Mouse (Mus musculus): ENCODE data around the gene Ccl27a.
"Not testable (repeated sequence)": the region's sequence is repeated elsewhere in the genome, so short reads cannot be mapped to it uniquely, and the experiment has no call there.

Gene Ccl27a

DNA sequence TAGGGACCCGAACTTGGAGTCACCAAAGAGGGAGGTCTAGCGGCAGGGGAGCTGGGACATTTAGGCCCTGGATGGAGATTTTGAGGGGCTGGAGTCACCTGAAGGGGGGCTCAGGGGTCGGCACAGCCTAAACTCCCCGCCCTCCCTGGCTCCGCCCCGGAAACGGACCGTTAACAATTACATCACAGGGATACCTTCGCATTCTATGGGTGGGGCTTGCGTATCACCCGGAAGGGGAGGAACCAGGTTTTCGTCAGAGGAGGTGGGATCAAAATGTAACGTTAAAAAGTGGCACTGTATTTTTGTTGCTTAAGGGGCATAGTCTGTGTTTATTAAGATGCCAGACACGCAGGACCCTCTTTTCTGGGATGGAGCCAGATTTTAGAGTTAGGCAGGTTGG, at the start of gene Ccl27a:
Ccl27a (minus strand) TSS at position 246 of the 400 bp plus-strand sequence.
- peak; percentile 89 for DNase-seq (ENCODE audit: low spot score)

- not testable (repeated sequence) for DNase-seq (ENCODE audit: low spot score)
Observed at GRCm38 (mm10) chr4:41783197-41783596, 9.2 kb upstream of the Ccl27a start.

DNA sequence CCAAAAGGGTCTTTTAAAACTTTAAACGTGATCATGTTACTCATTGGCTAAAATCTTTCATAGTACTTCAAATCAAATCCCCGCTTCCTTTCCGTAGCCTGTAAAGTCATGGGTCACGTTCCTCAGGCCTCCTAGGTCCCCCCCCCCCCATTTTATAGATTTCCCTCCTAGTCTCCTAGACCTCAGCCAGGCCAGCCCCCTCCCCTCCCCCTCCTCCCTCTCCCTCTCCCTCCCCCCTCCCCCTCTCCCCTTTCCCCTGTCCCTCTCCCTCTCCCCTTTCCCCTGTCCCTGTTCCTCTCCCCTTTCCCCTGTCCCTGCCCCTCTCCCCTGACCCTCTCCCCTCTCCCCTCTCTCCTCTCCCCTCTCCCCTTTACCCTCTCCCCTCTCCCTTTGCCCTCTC, 8.7 kb upstream of the Ccl27a start:
- DNase-seq (ENCODE audit: low spot score), result not testable (repeated sequence)

- not testable (repeated sequence) for DNase-seq (ENCODE audit: low spot score)
Observed at GRCm38 (mm10) chr4:41781748-41782485, 7.9 kb upstream of the Ccl27a start.

- DNase-seq (ENCODE audit: low spot score), result not testable (repeated sequence)
Observed at GRCm38 (mm10) chr4:41781271-41781670, 7.2 kb upstream of the Ccl27a start.

- not testable (repeated sequence) for DNase-seq (ENCODE audit: low spot score)
Observed at GRCm38 (mm10) chr4:41775840-41776239, 1.8 kb upstream of the Ccl27a start.

- not testable (repeated sequence) for DNase-seq (ENCODE audit: low spot score)
Observed at GRCm38 (mm10) chr4:41774506-41774905, 459 bp upstream of the Ccl27a start.

DNA sequence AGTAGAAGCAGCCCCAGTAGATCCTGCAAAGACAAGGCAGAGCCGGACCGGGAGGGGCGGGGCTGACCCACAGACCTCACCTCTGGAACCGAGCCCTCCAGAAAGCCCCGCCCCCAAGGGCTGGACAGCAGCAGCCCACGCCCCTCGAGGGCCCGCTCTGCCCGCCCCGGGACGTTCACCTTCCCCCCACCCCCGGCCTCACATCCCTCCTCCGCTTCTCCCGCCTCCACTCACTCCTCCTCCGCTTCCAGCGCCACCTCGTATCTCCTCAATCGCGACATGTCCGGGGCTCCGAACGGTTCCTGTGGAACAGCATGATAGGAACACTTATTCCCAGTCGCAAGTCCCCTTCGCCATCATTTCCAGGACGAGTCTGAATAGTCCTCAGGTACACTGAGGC, 545 bp downstream of the Ccl27a start:
- peak; percentile 76 for DNase-seq (ENCODE audit: low spot score)

DNA sequence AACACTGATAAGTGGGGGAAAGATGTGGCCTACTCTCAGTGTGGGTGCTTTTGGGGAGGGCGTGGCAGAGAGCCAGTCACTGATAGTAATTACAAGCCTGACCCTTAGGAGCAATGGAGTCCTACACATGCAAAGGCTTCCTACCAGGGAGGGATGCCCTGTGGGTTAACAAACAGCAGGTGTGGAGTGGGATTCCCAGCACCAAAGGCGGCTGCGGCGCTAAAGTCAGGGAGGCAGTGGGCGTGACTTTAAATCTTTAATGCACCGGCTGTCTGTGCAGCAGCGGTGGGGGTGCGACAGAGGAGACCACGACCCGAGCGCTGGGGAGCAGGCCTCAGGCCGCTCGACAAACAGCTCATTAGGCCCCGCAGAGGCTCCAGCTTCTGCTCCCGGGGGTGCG, 1.1 kb downstream of the Ccl27a start:
- not testable (repeated sequence) for DNase-seq (ENCODE audit: low spot score)

DNA sequence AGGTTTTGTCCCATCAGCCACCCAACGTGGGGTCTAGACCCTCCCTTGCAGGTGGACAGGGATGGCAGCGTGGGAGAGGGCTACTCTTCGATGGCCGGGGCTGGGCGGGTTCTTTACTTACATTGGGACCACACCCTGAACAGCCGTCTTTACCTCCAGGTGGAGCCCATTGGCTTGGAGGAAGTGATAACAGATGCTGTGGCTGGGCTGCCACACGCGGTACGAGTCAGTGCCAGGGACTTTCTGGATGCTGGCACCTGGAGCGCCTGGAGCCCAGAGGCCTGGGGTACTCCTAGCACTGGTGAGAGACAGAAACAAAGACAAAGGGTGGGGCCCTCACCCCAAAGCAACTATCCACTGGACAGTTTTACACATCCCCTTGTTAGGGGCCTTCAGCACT, 6.7 kb downstream of the Ccl27a start:
- not testable (repeated sequence) for DNase-seq (ENCODE audit: low spot score)

DNA sequence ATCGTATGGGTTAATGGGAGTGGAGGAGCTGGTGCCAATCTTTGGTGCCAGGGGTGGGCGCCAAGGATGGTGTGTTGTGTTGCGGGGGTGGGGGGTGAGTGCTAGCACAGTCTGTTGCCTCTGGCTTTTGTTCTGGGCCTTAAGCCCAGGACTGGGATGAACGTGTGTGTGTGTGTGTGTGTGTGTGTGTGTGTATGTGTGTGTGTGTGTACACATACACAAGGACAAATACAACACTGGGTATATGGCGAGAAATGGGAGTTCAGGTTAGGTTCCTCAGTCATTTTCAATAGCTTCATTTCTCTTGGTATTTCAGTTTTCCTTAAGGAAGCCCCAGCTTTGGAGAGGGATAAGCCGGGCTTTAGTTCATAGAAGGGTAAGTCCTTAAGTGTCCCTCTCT, 10.9 kb downstream of the Ccl27a start:
- DNase-seq (ENCODE audit: low spot score), result not testable (repeated sequence)

DNA sequence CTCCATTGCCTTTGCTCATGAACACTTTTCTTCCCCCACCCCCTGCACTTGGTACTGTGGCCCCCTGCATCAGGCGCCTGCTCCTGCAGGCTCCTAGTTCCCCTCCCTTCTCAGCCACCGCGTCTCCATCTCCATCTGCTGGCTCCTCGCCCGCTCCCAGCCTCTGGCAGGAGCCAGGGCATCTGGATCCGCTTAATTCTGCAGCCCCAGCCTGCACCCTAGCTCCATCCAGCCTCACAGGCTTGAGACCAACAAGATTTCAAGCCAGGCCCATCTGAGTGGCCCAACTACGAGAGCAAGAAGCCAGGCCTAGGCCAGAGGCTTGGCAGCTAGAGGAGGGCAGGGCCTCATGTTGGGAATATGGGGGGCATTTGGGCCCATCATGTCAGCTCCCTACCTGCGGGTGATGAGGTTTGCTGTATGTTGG, 11.3 kb downstream of the Ccl27a start:
- peak; percentile 31 for DNase-seq (ENCODE audit: low spot score)

DNA sequence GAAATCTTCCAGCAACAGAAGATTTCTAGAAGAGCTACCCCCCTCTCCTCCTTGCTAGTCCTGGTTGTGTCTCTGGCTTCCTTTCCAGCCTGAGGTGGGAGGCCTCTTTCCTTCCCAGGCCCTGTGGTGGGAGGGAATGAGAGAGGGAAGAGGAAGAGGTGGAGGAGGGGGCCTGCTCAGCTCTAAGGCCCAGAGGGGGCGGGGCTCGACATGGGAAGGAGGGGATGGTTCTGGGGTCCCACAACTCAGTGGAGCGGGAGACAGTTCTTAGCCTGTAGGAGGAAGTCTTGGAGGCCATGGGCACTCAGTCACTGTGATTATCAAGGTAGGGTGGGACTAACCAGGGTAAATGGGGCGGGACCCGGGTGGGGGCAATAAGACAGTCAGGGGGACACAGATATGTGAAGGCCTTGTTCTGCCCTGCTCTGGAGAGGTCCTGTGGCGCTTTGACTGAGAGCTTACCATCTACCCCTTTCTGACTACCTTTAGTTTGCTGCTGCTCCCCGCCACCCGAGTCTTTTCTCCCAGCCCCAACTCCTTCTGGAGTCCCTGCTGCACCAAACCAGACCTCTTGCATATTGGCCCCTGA, 11.9 kb downstream of the Ccl27a start:
- no peak for DNase-seq (ENCODE audit: low spot score)

GRCm38 (mm10) chr4:41761680-41762079, 12.4 kb downstream of the Ccl27a start:
- no peak for DNase-seq (ENCODE audit: low spot score)

DNA sequence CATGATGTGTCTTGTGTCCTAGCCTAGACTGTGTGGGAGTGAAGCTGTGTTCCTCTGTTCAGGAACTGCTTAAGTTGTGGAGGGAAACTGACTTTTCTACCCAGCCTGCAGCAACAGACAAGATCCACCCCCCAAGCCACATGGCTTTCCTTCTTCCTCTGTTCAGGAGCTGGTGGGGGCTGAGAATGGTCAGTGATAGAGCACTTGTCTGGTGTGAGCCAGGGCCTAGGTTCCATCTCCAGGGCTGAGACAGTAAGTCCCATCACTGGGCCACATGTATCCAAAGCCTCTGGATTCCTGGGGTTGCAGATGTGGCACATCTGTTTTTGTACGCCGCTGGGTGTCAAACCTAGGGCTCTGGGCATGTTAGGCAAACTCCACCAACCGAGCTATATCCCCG, 13.1 kb downstream of the Ccl27a start:
- DNase-seq (ENCODE audit: low spot score), result no peak

GRCm38 (mm10) chr4:41760288-41760721, 13.7 kb downstream of the Ccl27a start:
- DNase-seq (ENCODE audit: low spot score), result peak; percentile 96

DNA sequence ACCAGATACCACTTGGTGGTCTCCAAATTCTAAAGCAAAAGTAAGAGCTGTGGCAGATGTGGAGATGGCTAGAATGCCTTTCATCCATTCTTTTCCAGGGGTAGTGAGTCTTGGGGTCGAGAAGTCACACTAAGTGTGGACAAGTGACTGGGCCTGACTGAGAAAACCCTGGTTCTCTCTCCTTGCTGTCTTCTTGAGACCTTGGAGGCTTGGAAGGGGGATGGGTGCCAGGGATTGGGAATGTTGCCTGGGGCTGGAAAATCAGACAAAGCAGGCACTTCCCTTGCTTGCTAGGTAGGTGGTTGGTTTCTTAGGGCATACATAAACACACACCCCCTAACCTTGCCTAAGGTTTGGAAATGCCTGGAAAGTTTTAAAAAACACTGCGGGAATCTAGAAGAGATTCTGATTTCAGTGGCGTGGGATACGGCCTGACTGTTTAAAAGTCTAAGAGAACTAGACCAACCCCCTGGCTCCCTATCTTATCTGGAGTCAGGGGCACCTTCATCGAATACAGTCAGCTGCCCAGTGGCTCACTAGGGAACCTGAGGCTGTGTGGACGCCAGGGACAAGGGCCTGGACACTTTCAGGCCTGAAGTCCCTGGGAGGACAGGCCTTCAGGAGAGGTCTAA, 14.3 kb downstream of the Ccl27a start:
- DNase-seq (ENCODE audit: low spot score), result no peak

- DNase-seq (ENCODE audit: low spot score), result no peak
Observed at GRCm38 (mm10) chr4:41759206-41759605, 14.8 kb downstream of the Ccl27a start.

- no peak for DNase-seq (ENCODE audit: low spot score)
Observed at GRCm38 (mm10) chr4:41758701-41759100, 15.3 kb downstream of the Ccl27a start.

GRCm38 (mm10) chr4:41758021-41758420, 16.0 kb downstream of the Ccl27a start:
- no peak for DNase-seq (ENCODE audit: low spot score)

DNA sequence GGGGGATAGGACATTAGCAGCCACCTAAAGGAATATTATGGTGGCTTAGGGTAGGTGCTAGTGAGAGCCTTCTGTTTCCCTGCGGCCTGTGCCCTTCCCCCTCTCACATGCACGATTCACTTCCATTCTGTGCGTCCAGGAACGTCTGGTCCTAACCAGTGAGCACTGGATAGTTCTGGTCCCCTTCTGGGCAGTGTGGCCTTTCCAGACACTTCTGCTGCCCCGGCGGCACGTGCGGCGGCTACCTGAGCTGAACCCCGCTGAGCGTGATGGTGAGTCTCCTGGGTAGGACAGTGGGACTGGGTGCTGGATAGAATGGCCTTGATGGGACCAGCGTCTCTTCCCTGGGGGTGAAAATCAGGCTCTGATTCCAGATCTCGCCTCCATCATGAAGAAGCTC, 16.7 kb downstream of the Ccl27a start:
- DNase-seq (ENCODE audit: low spot score), result no peak

DNA sequence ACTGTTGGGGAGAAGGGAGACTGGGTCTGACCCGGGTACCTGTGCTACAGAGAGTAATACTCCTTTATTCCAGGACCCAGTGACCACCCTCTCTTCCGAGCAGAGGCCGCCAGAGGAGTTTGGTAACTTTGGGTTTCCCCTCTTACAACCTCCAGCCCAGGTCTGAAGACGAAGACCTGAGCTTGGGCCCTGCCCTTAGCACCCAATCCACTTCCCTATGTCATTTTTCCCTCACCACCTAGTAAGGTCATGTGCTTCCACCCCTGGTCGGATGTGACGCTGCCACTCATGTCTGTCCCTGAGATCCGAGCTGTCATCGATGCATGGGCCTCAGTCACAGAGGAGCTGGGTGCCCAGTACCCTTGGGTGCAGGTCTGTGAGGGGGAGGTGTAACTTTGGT, 17.6 kb downstream of the Ccl27a start:
- DNase-seq (ENCODE audit: low spot score), result no peak

Data from lung, postnatal 25 days (tissue).